Mouse (Mus musculus): ENCODE measurements around the gene Acr.

The Acr gene

GRCm38 (mm10) chr15:89548837-89549236, 19.3 kb upstream of the Acr start:
- peak; percentile 97 for DNase-seq

GRCm38 (mm10) chr15:89550506-89550905, 17.6 kb upstream of the Acr start:
- DNase-seq = peak; percentile 66

GRCm38 (mm10) chr15:89551733-89552132, 16.4 kb upstream of the Acr start:
- DNase-seq = peak; percentile 66

GRCm38 (mm10) chr15:89555591-89555990, 12.5 kb upstream of the Acr start:
- DNase-seq = no peak

GRCm38 (mm10) chr15:89556401-89557178, 11.5 kb upstream of the Acr start:
- peak; percentile 59 for DNase-seq

- DNase-seq = peak; percentile 49
These were observed 10.7 kb upstream of the Acr start for GRCm38 (mm10) chr15:89557179-89557995.

GRCm38 (mm10) chr15:89557996-89558390, 10.1 kb upstream of the Acr start:
- DNase-seq = peak; percentile 47

- peak; percentile 60 for DNase-seq
These were observed 8.9 kb upstream of the Acr start for GRCm38 (mm10) chr15:89559202-89559731.

- no peak for DNase-seq
These were observed 4.0 kb downstream of the Acr start for GRCm38 (mm10) chr15:89572147-89572546.

- DNase-seq = no peak
These were observed 14.4 kb downstream of the Acr start for GRCm38 (mm10) chr15:89582494-89582893.

- no peak for DNase-seq
These were observed 17.0 kb downstream of the Acr start for GRCm38 (mm10) chr15:89585101-89585500.

GRCm38 (mm10) chr15:89585631-89586030, 17.5 kb downstream of the Acr start:
- DNase-seq = no peak

GRCm38 (mm10) chr15:89589146-89589545, 21.0 kb downstream of the Acr start:
- DNase-seq = no peak

- DNase-seq = no peak
These were observed 23.2 kb downstream of the Acr start for GRCm38 (mm10) chr15:89591317-89591716.

GRCm38 (mm10) chr15:89591723-89592455, 23.8 kb downstream of the Acr start, which contains the start of gene Rabl2:
Gene Rabl2, minus strand, starts transcription at chr15:89591923.
- peak; percentile 86 for DNase-seq

- DNase-seq = no peak
These were observed 24.4 kb downstream of the Acr start for GRCm38 (mm10) chr15:89592548-89592947.

GRCm38 (mm10) chr15:89605822-89606570, 37.9 kb downstream of the Acr start:
- no peak for DNase-seq

- DNase-seq = no peak
These were observed 39.4 kb downstream of the Acr start for GRCm38 (mm10) chr15:89607480-89607879.

GRCm38 (mm10) chr15:89607888-89608287, 39.8 kb downstream of the Acr start:
- DNase-seq = no peak

GRCm38 (mm10) chr15:89622312-89622958, 54.3 kb downstream of the Acr start:
- peak; percentile 7 for DNase-seq

GRCm38 (mm10) chr15:89622959-89623625, 55.0 kb downstream of the Acr start:
- DNase-seq = no peak

All from cerebellum, adult 9-11 months (tissue).